Mouse (Mus musculus): ENCODE data around the gene Stx16.

DNA sequence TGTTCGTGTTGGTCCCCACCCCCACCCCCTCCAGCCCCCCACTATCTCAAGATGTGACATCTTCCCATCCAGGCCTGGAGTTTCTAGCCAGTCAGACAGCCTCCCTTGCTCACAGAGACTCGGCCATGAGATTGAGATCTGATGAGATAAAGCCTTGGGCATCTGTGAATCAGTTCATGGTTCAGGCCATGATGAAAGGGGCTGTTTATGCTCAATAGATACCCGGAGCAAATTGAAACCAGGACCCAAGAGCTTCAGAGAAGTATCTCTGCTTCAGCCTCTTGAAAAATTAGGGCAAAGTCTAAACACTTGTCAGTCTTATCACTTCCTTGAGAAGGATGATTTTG is 25.8 kb upstream of the Stx16 start:
- no peak for TF ChIP-seq GATA1 (IDR thresholded peaks at IDR 0.05; ENCODE audit: low read depth, low read length)
- no peak for TF ChIP-seq CHD1 (IDR thresholded peaks at IDR 0.05; ENCODE audit: low read depth, low read length)
- TF ChIP-seq EP300 (IDR thresholded peaks at IDR 0.05; ENCODE audit: low read depth in 1 of 2, low read length in 2 of 2), result no peak
- no peak for TF ChIP-seq ETS1 (IDR thresholded peaks at IDR 0.05; ENCODE audit: low read depth, low read length)

Data from MEL (cell line).